Mouse (Mus musculus) CH12.LX (cell line): ENCODE measurements around the gene Ctnnd2. TPM values are rescaled to one million over a fixed set of nuclear protein-coding genes. Genes with fewer than 3 reads are reported as not detected.

ENCODE experiments used
- DNase-seq: peaks from one replicate; pipeline ENCODE4 v3.0.0-alpha.2; 2013; ENCODE audit errors: extremely low read depth
- H3K27ac ChIP-seq: 2 replicates; pipeline ENCODE4 v1.5.1; 2012; ENCODE audit warnings: low read depth, mild to moderate bottlenecking, control low read depth, moderate library complexity; ENCODE audit not compliant: insufficient read depth
- H3K27me3 ChIP-seq: replicated peaks from 2 replicates; pipeline ENCODE3; 2012; ENCODE audit warnings: inconsistent platforms
- H3K36me3 ChIP-seq, 2 experiments: replicated peaks in 1 of 2; 2 replicates each; pipeline versions ENCODE3 to v1.6.1; 2012; ENCODE audit warnings: inconsistent platforms in 1 of 2, low read length in 1 of 2, mild to moderate bottlenecking in 1 of 2, mixed read lengths in 1 of 2, moderate library complexity in 1 of 2; ENCODE audit not compliant: control insufficient read depth in 1 of 2, insufficient read depth in 1 of 2
- H3K4me1 ChIP-seq, 2 experiments: 2 replicates each; pipeline ENCODE4 v1.6.1; 2012; ENCODE audit warnings: inconsistent platforms in 1 of 2, moderate library complexity in 1 of 2; ENCODE audit not compliant: insufficient read depth in 2 of 2, control insufficient read depth in 1 of 2
- H3K4me2 ChIP-seq: 2 replicates; pipeline ENCODE4 v1.6.1; 2012; ENCODE audit warnings: low read depth, mild to moderate bottlenecking, control low read depth; ENCODE audit not compliant: poor library complexity, insufficient read depth, severe bottlenecking
- H3K4me3 ChIP-seq, 3 experiments: fragments of 150-350 bp in 1 of 3; sonication (generic) in 1 of 3; replicated peaks in 1 of 3; 2 replicates each; pipeline versions ENCODE3 to v1.5.1; 2011 to 2012; ENCODE audit warnings: low read depth in 2 of 3, low read length in 2 of 3, mild to moderate bottlenecking in 2 of 3, moderate library complexity in 2 of 3, control low read depth in 1 of 3, improper control_type of control experiment in 1 of 3, inconsistent platforms in 1 of 3, mixed read lengths in 1 of 3; ENCODE audit not compliant: poor library complexity in 1 of 3
- H3K79me2 ChIP-seq: replicated peaks from 2 replicates; pipeline ENCODE4 v1.6.1; 2012; ENCODE audit warnings: mild to moderate bottlenecking, moderate library complexity; ENCODE audit not compliant: control insufficient read depth, poor library complexity, insufficient read depth, severe bottlenecking; ENCODE audit errors: extremely low read depth
- H3K9ac ChIP-seq: 2 replicates; pipeline ENCODE4 v1.6.1; 2012; ENCODE audit warnings: low read depth, mild to moderate bottlenecking, control low read depth, moderate library complexity; ENCODE audit not compliant: insufficient read depth
- H3K9me3 ChIP-seq: replicated peaks from 2 replicates; pipeline ENCODE3; 2012; ENCODE audit warnings: low read length, inconsistent platforms, mixed read lengths
- CTCF ChIP-seq, 2 experiments: IDR thresholded peaks in 1 of 2; conservative IDR thresholded peaks in 1 of 2; 2 replicates each; pipeline ENCODE4 v1.5.1; 2011 to 2012; ENCODE audit warnings: low read depth in 2 of 2, low read length in 2 of 2, improper control_type of control experiment in 1 of 2, inconsistent platforms in 1 of 2, mild to moderate bottlenecking in 1 of 2, moderate library complexity in 1 of 2
- E2F4 ChIP-seq: IDR thresholded peaks from 2 replicates; pipeline ENCODE4 v1.6.1; 2011; ENCODE audit warnings: low read depth, low read length, improper control_type of control experiment; ENCODE audit not compliant: insufficient replicate concordance
- ELF1 ChIP-seq: IDR thresholded peaks from 2 replicates; pipeline ENCODE4 v1.6.1; 2014; ENCODE audit warnings: low read depth, mild to moderate bottlenecking, inconsistent platforms, low read length, improper control_type of control experiment
- EP300 ChIP-seq: IDR thresholded peaks from 2 replicates; pipeline ENCODE4 v1.6.1; 2011; ENCODE audit warnings: low read length, improper control_type of control experiment
- KAT2A ChIP-seq: IDR thresholded peaks from 2 replicates; pipeline ENCODE4 v1.6.1; 2012; ENCODE audit warnings: low read length, improper control_type of control experiment, inconsistent platforms; ENCODE audit not compliant: insufficient replicate concordance
- MAX ChIP-seq: IDR thresholded peaks from 2 replicates; pipeline ENCODE4 v1.6.1; 2011; ENCODE audit warnings: low read length, improper control_type of control experiment
- MXI1 ChIP-seq: IDR thresholded peaks from 2 replicates; pipeline ENCODE4 v1.6.1; 2011; ENCODE audit warnings: mild to moderate bottlenecking, low read depth, low read length, improper control_type of control experiment
- NELFE ChIP-seq: IDR thresholded peaks from 2 replicates; pipeline ENCODE4 v1.6.1; 2011; ENCODE audit warnings: low read depth, low read length, improper control_type of control experiment
- POLR2AphosphoS2 ChIP-seq: IDR thresholded peaks from 2 replicates; pipeline ENCODE4 v1.6.1; 2011; ENCODE audit warnings: low read depth, low read length, improper control_type of control experiment
- RAD21 ChIP-seq: IDR thresholded peaks from 2 replicates; pipeline ENCODE4 v1.6.1; 2011; ENCODE audit warnings: low read depth, mild to moderate bottlenecking, low read length, improper control_type of control experiment, moderate library complexity
- SIN3A ChIP-seq: IDR thresholded peaks from 2 replicates; pipeline ENCODE4 v1.6.1; 2012; ENCODE audit warnings: low read length, improper control_type of control experiment, inconsistent platforms
- TBP ChIP-seq: conservative IDR thresholded peaks from 2 replicates; pipeline ENCODE4 v1.6.1; 2011; ENCODE audit warnings: low read depth, low read length, improper control_type of control experiment
- UBTF ChIP-seq: IDR thresholded peaks from 2 replicates; pipeline ENCODE4 v1.6.1; 2012; ENCODE audit warnings: low read depth, mild to moderate bottlenecking, inconsistent platforms, low read length, improper control_type of control experiment, moderate library complexity
- ZKSCAN1 ChIP-seq: IDR thresholded peaks from 2 replicates; pipeline ENCODE4 v1.6.1; 2012; ENCODE audit warnings: low read depth, inconsistent platforms, low read length, improper control_type of control experiment, borderline replicate concordance
- ZMIZ1 ChIP-seq: IDR thresholded peaks from 2 replicates; pipeline ENCODE4 v1.6.1; 2012; ENCODE audit warnings: low read depth, mild to moderate bottlenecking, inconsistent platforms, low read length, improper control_type of control experiment
- dilution Hi-C: fragments of 300-500 bp; cut with MboI; formaldehyde crosslinking; loops from 2 replicates; pipeline ENCODE4 v1.14.3; 2020; ENCODE audit warnings: low sequenced_read_pairs; ENCODE audit not compliant: extremely low pct_unique_long_range_greater_than_20kb, extremely low pct_ligation_motif_present
- in situ Hi-C: fragments of 300-500 bp; cut with MboI; formaldehyde crosslinking; loops from 3 replicates; pipeline ENCODE4 v1.14.3; 2019; ENCODE audit warnings: low sequenced_read_pairs, low pct_ligation_motif_present, low pct_unique_long_range_greater_than_20kb, mixed read lengths
- polyA plus RNA-seq: library from polyadenylated mRNA; unstranded; fragments of >175 nt; gene quantifications from 2 replicates; pipeline ENCODE4 v1.2.1, GENCODE M21; 2012; ENCODE audit warnings: low read depth; ENCODE audit not compliant: insufficient read length
- total RNA-seq, 2 experiments: library from RNA; depleted of rRNA; stranded (reverse); fragments of 300-350 nt in 1 of 2; fragments of >200 nt in 1 of 2; gene quantifications; 2 replicates each; pipeline ENCODE4 v1.2.3; 2012 to 2014

The Ctnnd2 gene
- total and polyA plus RNA-seq, 3 experiments = 0.23 TPM; not detected in 2

DNA sequence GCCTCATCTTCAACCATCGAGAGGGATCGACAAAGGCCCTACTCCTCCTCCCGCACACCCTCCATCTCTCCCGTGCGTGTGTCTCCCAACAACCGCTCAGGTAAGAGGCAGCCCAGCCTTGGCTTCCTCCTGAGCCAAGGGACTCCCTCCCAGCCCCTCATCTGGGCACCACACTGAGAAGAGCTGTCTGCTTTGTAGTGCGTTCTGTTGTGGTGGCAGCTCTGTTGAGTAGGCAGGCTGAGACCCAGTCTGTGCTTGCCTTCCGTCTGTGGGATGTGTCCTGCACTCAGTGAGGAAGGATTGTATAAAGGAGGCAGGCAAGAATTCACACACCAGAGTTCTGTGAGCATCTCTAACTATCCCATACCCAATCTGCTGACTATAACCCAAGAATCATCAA, 832.6 kb downstream of the Ctnnd2 start:
- Histone ChIP-seq H3K27ac (no peak overlapping the region), H3K9ac (no peak overlapping the region), H3K9me3 (no peaks in the 10 kb centered on the region), H3K27me3 (no peaks in the 10 kb centered on the region), H3K4me1 (peaks cover 5 to 7% of the 10 kb centered on the region in 2 experiments; a peak in 3 of 4 replicates), H3K79me2 (no peaks in the 10 kb centered on the region), H3K4me3 (no peak overlapping the region), H3K4me2 (no peak overlapping the region), H3K36me3 (no peaks in the 10 kb centered on the region)
- DNase-seq = no peak
- in situ Hi-C loops = no loop called here
- dilution Hi-C loops = no loop called here
- TF ChIP-seq KAT2A = no peak
- no peak for TF ChIP-seq MAX
- no peak for TF ChIP-seq POLR2AphosphoS2

DNA sequence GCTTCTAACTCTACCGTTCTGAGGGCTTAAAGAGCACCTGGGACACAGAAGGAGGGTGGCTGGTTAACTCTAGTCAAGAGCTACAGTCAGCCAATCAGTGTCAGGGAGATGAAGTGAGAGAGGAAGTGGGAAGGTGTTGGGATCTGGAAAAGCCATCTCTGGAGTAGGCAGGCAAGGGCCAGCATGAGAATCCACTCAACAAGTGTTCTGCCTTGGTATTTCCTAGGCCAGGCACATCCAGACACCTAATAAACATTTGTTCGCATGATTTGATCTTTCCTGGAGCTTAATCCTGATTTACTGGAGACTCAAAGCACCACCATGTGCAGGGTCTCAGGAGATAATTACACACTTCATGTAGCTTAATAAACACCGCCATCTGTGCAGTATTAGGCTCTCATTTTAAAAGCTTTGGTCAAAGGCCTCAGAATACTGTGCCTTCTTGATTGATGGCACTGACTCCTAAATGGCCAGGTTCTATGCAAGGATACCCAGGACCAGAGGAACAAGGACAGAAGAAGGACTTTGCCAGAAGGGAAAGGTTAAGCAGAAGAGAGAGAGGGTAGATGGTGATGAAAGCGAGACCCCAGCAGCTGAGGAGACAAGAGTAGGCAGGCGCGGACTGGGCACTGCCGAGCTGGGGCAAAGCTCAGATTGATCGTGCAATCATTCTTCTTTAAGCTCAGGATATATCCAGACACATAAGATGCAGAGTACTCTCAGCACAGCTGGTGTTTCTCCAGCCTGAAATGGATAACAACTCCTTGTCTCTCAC, 833.8 kb downstream of the Ctnnd2 start:
- Histone ChIP-seq H3K4me3 (no peak overlapping the region), H3K4me2 (no peak overlapping the region), H3K27me3 (no peaks in the 10 kb centered on the region), H3K36me3 (no peaks in the 10 kb centered on the region), H3K27ac (no peak overlapping the region), H3K9ac (no peak overlapping the region), H3K79me2 (no peaks in the 10 kb centered on the region), H3K9me3 (no peaks in the 10 kb centered on the region), H3K4me1 (peaks cover 5 to 7% of the 10 kb centered on the region in 2 experiments; a peak in 3 of 4 replicates)
- in situ Hi-C loops (no loop called here), dilution Hi-C loops (no loop called here)
- no peak for TF ChIP-seq SIN3A
- no peak for TF ChIP-seq E2F4
- TF ChIP-seq POLR2AphosphoS2 = no peak
- TF ChIP-seq MAX = no peak
- no peak for TF ChIP-seq TBP
- TF ChIP-seq UBTF = no peak
- TF ChIP-seq ZKSCAN1 = no peak
- DNase-seq = no peak

DNA sequence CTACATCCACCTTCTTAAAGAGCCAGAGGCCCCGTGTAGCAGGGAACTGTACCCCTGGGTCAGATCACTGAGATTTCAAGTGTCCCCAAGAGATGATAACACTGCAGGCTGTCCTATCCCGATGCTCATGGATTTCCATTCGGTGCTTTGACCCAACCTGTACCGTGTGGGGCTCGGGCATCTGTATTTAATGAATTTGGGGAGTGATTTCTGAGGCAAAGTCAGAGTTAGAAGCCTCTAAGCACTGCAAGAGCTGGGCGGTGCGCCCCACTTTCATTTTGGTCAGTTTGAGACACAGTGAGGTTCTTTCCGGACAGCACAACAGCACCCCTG, 834.4 kb downstream of the Ctnnd2 start:
- Histone ChIP-seq H3K4me3 (no peak overlapping the region), H3K4me1 (peaks cover 5 to 7% of the 10 kb centered on the region in 2 experiments; a peak in 3 of 4 replicates), H3K9ac (no peak overlapping the region), H3K9me3 (no peaks in the 10 kb centered on the region), H3K79me2 (no peaks in the 10 kb centered on the region), H3K36me3 (no peaks in the 10 kb centered on the region), H3K27ac (no peak overlapping the region), H3K27me3 (no peaks in the 10 kb centered on the region), H3K4me2 (no peak overlapping the region)
- dilution Hi-C loops (no loop called here), in situ Hi-C loops (no loop called here)
- no peak for TF ChIP-seq ELF1
- TF ChIP-seq ZMIZ1 = no peak
- TF ChIP-seq E2F4 = no peak
- TF ChIP-seq CTCF (conservative IDR thresholded peaks at IDR 0.05 in 1 of 2, IDR thresholded peaks at IDR 0.05 in 1 of 2; ENCODE audit: low read depth in 2 of 2, low read length in 2 of 2) = no peak
- no peak for TF ChIP-seq KAT2A
- TF ChIP-seq NELFE = no peak
- TF ChIP-seq MXI1 = no peak
- no peak for TF ChIP-seq EP300
- no peak for TF ChIP-seq RAD21
- DNase-seq = no peak
